Mouse (Mus musculus) brain, embryonic 14.5 days (tissue): ENCODE results near the gene Lce1a1. TPM values are rescaled to one million over a fixed set of nuclear protein-coding genes. Genes with fewer than 3 reads are reported as not detected.
"Not testable (repeated sequence)": the region's sequence is repeated elsewhere in the genome, so short reads cannot be mapped to it uniquely, and the experiment has no call there.

Experiments
- DNase-seq: peaks from one replicate; pipeline ENCODE4 v3.0.0-alpha.2; 2011; ENCODE audit warnings: low read depth
- CTCF ChIP-seq: fragments of 200-500 bp; IDR thresholded peaks from 2 replicates; pipeline ENCODE4 v1.5.1; 2012; ENCODE audit warnings: inconsistent platforms, mild to moderate bottlenecking, moderate library complexity, borderline replicate concordance; ENCODE audit not compliant: insufficient read depth, insufficient read length; ENCODE audit errors: extremely low read depth
- POLR2A ChIP-seq: fragments of 200-500 bp; IDR thresholded peaks from 2 replicates; pipeline ENCODE4 v1.6.1; 2012; ENCODE audit warnings: mild to moderate bottlenecking, inconsistent platforms, borderline replicate concordance; ENCODE audit not compliant: poor library complexity, insufficient read depth, insufficient read length, severe bottlenecking; ENCODE audit errors: extremely low read depth
- polyA plus RNA-seq: library from polyadenylated mRNA; depleted of rRNA; stranded (reverse); fragments of >200 nt; gene quantifications from 2 replicates; pipeline ENCODE4 v1.2.3, GENCODE M21; 2012; rRNA removed

Gene Lce1a1
- not detected in 2 replicates for polyA plus RNA-seq

GRCm38 (mm10) chr3:92648207-92648606 is at the start of gene Lce1a1:
TSS of gene Lce1a1 (minus strand) at chr3:92648307.
- no peak for TF ChIP-seq POLR2A
- TF ChIP-seq CTCF = no peak
- DNase-seq = no peak

DNA sequence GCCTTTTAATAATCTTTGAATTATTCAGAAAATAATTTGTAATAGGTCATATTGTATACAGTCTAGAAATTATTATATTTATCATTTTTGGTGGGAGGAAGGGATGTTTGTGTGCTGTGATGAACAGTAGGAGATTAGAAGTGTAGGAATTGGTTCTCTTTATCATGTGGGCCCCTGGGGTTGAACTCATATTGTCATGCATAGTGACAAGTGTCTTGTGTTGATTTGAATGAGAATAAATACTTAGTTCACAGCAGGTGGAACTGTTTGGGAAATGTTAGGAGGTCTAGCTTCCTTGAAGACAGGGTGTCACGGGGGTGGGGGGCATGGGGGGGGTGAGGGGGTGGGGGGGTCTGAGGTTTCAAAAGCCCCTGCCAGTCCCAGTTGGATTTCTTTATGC is 46.5 kb upstream of the Lce1a1 start:
- TF ChIP-seq CTCF (no peak), POLR2A (no peak)
- no peak for DNase-seq

DNA sequence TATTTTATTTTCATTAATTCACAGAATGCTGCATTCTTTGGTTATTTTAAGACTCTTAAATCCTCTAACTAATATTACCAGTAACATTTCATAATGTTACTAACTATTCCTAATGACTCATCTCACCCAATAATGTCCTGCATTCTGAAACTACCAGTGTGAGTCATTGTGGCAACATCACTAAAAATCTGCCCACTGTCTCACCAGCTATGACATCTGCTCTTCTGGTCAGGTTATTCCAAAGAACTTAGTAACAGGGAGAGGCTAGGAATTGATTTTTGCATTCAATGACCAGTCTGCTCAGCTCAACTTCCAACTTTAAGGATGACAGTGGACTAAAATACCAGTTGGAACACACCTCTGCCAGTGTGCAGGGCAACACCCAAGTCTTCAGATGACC is 43.6 kb upstream of the Lce1a1 start:
- DNase-seq = no peak

GRCm38 (mm10) chr3:92689154-92689553 is 41.0 kb upstream of the Lce1a1 start:
- not testable (repeated sequence) for DNase-seq

More for the DNA sequence above, 43.6 kb upstream of the Lce1a1 start:
- TF ChIP-seq POLR2A (no peak), CTCF (no peak)

GRCm38 (mm10) chr3:92687110-92687509 is 39.0 kb upstream of the Lce1a1 start, which contains the start of gene Lce1d:
TSS of gene Lce1d (minus strand) at chr3:92687210.
- DNase-seq = no peak
- TF ChIP-seq POLR2A (no peak), CTCF (no peak)

GRCm38 (mm10) chr3:92678947-92679346 is 30.8 kb upstream of the Lce1a1 start, which contains the start of gene Lce1c:
TSS of gene Lce1c (plus strand) at chr3:92679247.
- DNase-seq = no peak
- TF ChIP-seq CTCF (no peak), POLR2A (no peak)

- no peak for DNase-seq
- TF ChIP-seq POLR2A = no peak
- TF ChIP-seq CTCF = no peak
Measured at GRCm38 (mm10) chr3:92670215-92670614, 22.1 kb upstream of the Lce1a1 start, which contains the start of gene Lce1a2. TSS of gene Lce1a2 (minus strand) at chr3:92670315.

- TF ChIP-seq POLR2A (no peak), CTCF (no peak)
- DNase-seq = no peak
Measured at GRCm38 (mm10) chr3:92656826-92657225, 8.7 kb upstream of the Lce1a1 start, which contains the start of gene Lce1b. TSS of gene Lce1b (minus strand) at chr3:92656926.

DNA sequence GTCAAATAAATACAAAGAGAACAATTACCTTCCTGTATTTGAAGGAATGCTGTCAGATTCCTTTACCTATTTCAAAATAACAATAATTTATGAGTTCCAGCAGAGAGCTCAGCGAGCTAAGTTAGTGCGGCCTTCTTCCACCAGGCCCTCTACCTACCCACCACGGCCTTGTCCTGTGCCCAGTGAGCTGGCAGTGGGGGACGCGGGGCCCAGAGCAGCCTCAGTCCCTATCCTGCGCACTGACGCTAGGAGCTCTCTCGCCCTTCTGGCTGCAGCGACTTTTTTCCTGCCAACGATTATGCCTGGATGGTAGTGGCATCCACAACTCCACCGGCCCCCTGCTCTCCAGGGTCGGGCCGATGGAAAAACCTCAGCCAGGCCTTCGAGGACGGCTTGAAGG is 8.3 kb downstream of the Lce1a1 start:
- TF ChIP-seq POLR2A (no peak), CTCF (no peak)
- DNase-seq = no peak

- DNase-seq = peak; percentile 1
- TF ChIP-seq CTCF (no peak), POLR2A (no peak)
Measured at GRCm38 (mm10) chr3:92638653-92638991, 9.5 kb downstream of the Lce1a1 start.

DNA sequence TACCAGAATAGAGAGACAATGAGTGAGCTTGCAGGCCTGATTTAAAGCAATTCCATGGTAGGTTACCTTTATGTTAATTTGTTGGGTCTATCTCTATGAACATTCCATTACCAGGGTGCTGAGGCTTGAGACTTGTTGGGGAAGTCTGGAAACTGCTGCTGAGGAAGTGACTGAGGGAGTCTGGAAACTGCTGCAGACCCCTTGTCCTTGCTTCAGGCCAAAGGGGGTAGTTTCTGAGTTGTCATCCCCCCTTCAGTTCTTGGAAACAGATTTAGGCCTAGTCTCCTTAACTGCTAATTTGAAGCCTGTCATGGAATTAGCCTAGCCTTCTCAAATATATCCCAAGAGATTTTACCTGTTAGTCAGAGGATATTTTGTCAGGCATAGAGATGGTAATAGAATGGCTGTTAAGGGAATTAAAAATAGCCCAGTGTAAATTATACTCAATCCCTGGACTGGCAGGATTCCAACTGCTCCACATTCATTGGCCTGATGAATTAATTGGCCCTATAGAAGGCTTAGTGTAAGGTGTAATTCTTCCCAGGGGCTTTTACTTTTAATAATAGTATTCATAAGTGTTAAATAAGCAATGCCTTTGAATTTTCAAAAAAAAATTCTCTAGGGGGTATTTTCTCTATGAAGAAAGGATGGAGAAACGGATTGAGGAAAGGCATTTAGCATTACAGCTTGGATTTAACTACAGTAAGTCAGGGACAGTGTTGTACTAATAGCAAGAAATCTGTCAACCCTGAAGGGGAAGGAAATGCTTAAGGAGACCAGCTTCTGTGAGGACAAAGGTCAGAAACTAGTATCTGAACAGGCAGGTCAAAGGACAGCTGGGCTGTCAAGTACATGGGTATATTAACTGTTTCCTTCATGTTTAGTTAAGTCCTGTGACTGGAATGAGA is 10.1 kb downstream of the Lce1a1 start:
- TF ChIP-seq POLR2A = no peak
- TF ChIP-seq CTCF = no peak
- peak; percentile 80 for DNase-seq

DNA sequence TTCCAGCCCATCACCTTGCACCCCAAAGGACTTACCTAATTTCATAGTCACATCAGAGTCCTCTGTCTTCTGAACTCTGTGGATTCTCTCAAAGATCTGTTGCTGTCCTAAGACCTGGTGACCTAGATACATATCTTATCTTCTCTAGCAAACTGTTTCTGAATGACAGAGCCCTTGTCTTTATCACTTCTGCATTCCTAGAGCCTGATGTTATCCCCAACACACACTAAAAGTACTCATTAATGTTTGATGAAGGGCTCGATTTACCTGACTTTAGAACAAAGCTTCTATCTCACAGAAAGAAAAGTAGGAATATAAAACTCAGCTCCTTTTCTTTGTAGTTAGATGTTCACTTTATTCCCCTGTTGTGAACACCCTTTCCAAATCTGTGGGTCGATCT is 26.5 kb downstream of the Lce1a1 start, which contains the start of gene Lce6a:
Gene Lce6a (minus strand): TSS at position 101 of the 400 bp plus-strand sequence.
- no peak for TF ChIP-seq POLR2A
- no peak for DNase-seq
